Mouse (Mus musculus) forebrain, embryonic 16.5 days (tissue): ENCODE data around the gene Atp1a2. TPM values are rescaled to one million over a fixed set of nuclear protein-coding genes. Genes with fewer than 3 reads are reported as not detected.
"Not testable (repeated sequence)": the region's sequence is repeated elsewhere in the genome, so short reads cannot be mapped to it uniquely, and the experiment has no call there.

ENCODE experiments used
- ATAC-seq: fragments of 200-750 bp; cut with Nextera tagmentation; 2 replicates; pipeline ENCODE4 v1.8.0; 2017; ENCODE audit warnings: mild to moderate bottlenecking, moderate library complexity
- H3K27ac ChIP-seq: fragments of 300-500 bp; sonication (generic); 2 replicates; pipeline ENCODE4 v1.5.1; 2014; ENCODE audit warnings: low read length, control low read depth
- H3K27me3 ChIP-seq: fragments of 300-500 bp; sonication (generic); replicated peaks from 2 replicates; pipeline ENCODE4 v1.6.1; 2014; ENCODE audit warnings: low read length; ENCODE audit not compliant: control insufficient read depth, insufficient read depth
- H3K36me3 ChIP-seq: fragments of 300-500 bp; sonication (generic); 2 replicates; pipeline ENCODE4 v1.6.1; 2014; ENCODE audit not compliant: control insufficient read depth, insufficient read depth
- H3K4me1 ChIP-seq: fragments of 300-500 bp; sonication (generic); replicated peaks from 2 replicates; pipeline ENCODE4 v1.6.1; 2014; ENCODE audit warnings: low read length; ENCODE audit not compliant: control insufficient read depth, insufficient read depth
- H3K4me2 ChIP-seq: fragments of 300-500 bp; sonication (generic); 2 replicates; pipeline ENCODE4 v1.6.1; 2014; ENCODE audit warnings: mild to moderate bottlenecking, low read length, control low read depth
- H3K4me3 ChIP-seq: fragments of 300-500 bp; sonication (generic); replicated peaks from 2 replicates; pipeline ENCODE4 v1.5.1; 2014; ENCODE audit warnings: mild to moderate bottlenecking, low read length, control low read depth
- H3K9ac ChIP-seq: fragments of 300-500 bp; sonication (generic); replicated peaks from 2 replicates; pipeline ENCODE4 v1.6.1; 2014; ENCODE audit warnings: low read depth, low read length, control low read depth
- H3K9me3 ChIP-seq: fragments of 300-500 bp; sonication (generic); 2 replicates; pipeline ENCODE4 v1.6.1; 2016; ENCODE audit warnings: low read length; ENCODE audit not compliant: control insufficient read depth
- WGBS: fragments of 180-500 bp; shearing (Covaris S2); extraction: QIAGEN DNeasy Blood & Tissue Kit; methylation state at CpG from one replicate; pipeline ENCODE4 v1.1.7; 2014; 5-methylcytosine and 5-hydroxymethylcytosine counted together
- polyA plus RNA-seq: library from polyadenylated mRNA; unstranded; fragments of >200 nt; fragmentation: Nextera tagmentation; extraction: Ambion mirVana; gene quantifications from 2 replicates; pipeline ENCODE4 v1.2.1, GENCODE M21; 2015

The Atp1a2 gene
- polyA plus RNA-seq, 1 experiment from 2014 or later: 42.4 TPM

- peaks cover 6% of the 10 kb centered on the region; the same call in 1 of the 2 replicates for H3K4me1 ChIP-seq
- no peak overlapping the region for H3K27ac ChIP-seq
- no peaks in the 10 kb centered on the region for H3K27me3 ChIP-seq
- no peaks in the 10 kb centered on the region for H3K9me3 ChIP-seq
- no peak overlapping the region for H3K4me3 ChIP-seq
- peak; percentile 90 for ATAC-seq
- H3K36me3 ChIP-seq: no peaks in the 10 kb centered on the region
- H3K4me2 ChIP-seq: no peak overlapping the region
- no peak overlapping the region for H3K9ac ChIP-seq
- 27% methylated on average over 10 of the region's 10 CpGs for WGBS
These were observed 26.1 kb downstream of the Atp1a2 start for GRCm38 (mm10) chr1:172271765-172272164.

DNA sequence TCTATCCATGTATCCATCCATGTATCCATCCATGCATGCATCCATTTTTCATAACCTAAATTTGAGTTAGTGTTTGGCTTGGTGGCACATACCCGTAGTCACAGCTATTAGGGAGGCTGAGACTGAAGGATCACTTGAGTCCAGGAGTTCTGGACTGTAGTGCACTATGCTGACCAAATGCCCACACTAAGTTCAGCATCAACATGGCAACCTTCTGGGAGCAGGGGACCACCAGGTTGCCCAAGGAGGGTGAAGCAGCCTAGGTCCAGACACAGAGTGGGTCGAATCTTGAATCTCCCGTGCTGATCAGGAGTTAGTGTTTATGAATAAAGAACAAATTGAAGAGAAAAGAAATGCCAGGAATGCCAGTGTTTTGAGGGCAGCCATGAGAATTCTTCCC, 26.7 kb downstream of the Atp1a2 start:
- WGBS: 49% methylated on average over 3 of the region's 3 CpGs
- no peaks in the 10 kb centered on the region for H3K9me3 ChIP-seq
- H3K4me2 ChIP-seq: no peak overlapping the region
- no peaks in the 10 kb centered on the region for H3K36me3 ChIP-seq
- peak; percentile 23; the same call in 1 of the 2 replicates for ATAC-seq
- no peak overlapping the region for H3K27ac ChIP-seq
- H3K9ac ChIP-seq: no peak overlapping the region
- H3K4me1 ChIP-seq: peaks cover 6% of the 10 kb centered on the region; the same call in 1 of the 2 replicates
- no peak overlapping the region for H3K4me3 ChIP-seq
- H3K27me3 ChIP-seq: no peaks in the 10 kb centered on the region

GRCm38 (mm10) chr1:172261477-172262078, 36.3 kb downstream of the Atp1a2 start, which contains the start of gene Igsf8:
Gene Igsf8 (plus strand): TSS chr1:172261641.
- ATAC-seq: no peak; the same call in 1 of the 2 replicates
- Histone ChIP-seq H3K9ac (no peak within 1 kb of the TSS), H3K27ac (peak within 1 kb of the TSS; percentile 52; the same call in 1 of the 2 replicates), H3K4me3 (no peak within 1 kb of the TSS), H3K36me3 (no peaks in the 10 kb centered on the region), H3K27me3 (no peaks in the 10 kb centered on the region), H3K4me1 (no peaks in the 10 kb centered on the region; the same call in 1 of the 2 replicates), H3K4me2 (no peak within 1 kb of the TSS), H3K9me3 (no peaks in the 10 kb centered on the region)
- WGBS: 7% methylated on average over 8 of the region's 8 CpGs

- Histone ChIP-seq H3K4me3 (no peak within 1 kb of the TSS), H3K36me3 (no peaks in the 10 kb centered on the region), H3K27me3 (no peaks in the 10 kb centered on the region), H3K9me3 (no peaks in the 10 kb centered on the region), H3K27ac (no peak within 1 kb of the TSS), H3K4me2 (no peak within 1 kb of the TSS), H3K4me1 (no peaks in the 10 kb centered on the region; the same call in 1 of the 2 replicates), H3K9ac (no peak within 1 kb of the TSS)
- WGBS: 89% methylated on average over 6 of the region's 6 CpGs
- no peak for ATAC-seq
These were observed 39.5 kb downstream of the Atp1a2 start, which contains the start of gene Atp1a4 for GRCm38 (mm10) chr1:172258314-172258713. Gene Atp1a4 (minus strand): TSS chr1:172258414.

GRCm38 (mm10) chr1:172247679-172248078, 50.2 kb downstream of the Atp1a2 start:
- H3K36me3 ChIP-seq: no peaks in the 10 kb centered on the region
- H3K9ac ChIP-seq: no peak overlapping the region
- 43% methylated on average over 2 of the region's 2 CpGs for WGBS
- H3K4me1 ChIP-seq: peaks cover 2% of the 10 kb centered on the region; the same call in 1 of the 2 replicates
- no peak overlapping the region for H3K4me2 ChIP-seq
- ATAC-seq: peak; percentile 72
- H3K27ac ChIP-seq: no peak overlapping the region
- H3K4me3 ChIP-seq: no peak overlapping the region
- no peaks in the 10 kb centered on the region for H3K27me3 ChIP-seq
- no peaks in the 10 kb centered on the region for H3K9me3 ChIP-seq

DNA sequence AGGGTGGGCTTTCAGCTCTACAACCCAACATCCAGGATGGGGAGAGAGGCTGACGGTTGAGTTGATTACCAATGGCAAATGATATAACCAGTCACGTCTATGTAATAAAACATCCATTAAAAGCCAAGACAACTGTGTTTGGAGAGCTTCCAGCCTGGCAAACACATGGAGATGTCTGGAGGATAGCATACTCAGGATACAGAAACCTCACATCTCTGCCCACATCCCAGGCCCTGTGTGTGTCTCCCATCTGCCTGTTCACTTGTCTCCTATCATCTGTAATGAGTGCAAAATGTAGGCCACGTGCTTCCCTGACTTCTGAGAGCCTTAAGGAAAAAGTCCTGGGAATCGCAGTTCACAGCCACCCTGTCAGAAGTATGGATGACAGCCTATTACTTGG, 50.6 kb downstream of the Atp1a2 start:
- H3K27me3 ChIP-seq: no peaks in the 10 kb centered on the region
- no peak overlapping the region for H3K27ac ChIP-seq
- WGBS: 65% methylated on average over 4 of the region's 4 CpGs
- H3K4me3 ChIP-seq: no peak overlapping the region
- no peak overlapping the region for H3K9ac ChIP-seq
- H3K9me3 ChIP-seq: no peaks in the 10 kb centered on the region
- no peaks in the 10 kb centered on the region for H3K36me3 ChIP-seq
- no peak for ATAC-seq
- H3K4me1 ChIP-seq: peaks cover 2% of the 10 kb centered on the region; the same call in 1 of the 2 replicates
- no peak overlapping the region for H3K4me2 ChIP-seq

DNA sequence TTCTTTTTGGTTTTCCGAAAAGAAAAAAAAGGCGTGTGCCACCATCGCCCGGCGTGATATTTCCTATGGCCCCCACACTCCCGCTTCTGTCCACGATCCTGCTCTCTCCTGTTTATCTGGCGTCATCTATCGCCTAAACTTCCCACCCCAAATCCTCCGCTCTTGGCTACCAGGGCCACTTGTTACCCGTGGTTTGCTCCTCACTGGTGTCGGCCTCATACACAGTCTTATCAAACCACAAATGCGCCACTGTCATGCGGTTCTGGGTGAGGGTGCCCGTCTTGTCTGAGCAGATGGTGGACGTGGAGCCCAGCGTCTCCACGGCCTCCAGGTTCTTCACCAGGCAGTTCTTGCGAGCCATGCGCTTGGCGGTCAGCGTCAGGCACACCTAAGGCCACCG, 53.2 kb downstream of the Atp1a2 start:
- WGBS: 52% methylated on average over 23 of the region's 23 CpGs

DNA sequence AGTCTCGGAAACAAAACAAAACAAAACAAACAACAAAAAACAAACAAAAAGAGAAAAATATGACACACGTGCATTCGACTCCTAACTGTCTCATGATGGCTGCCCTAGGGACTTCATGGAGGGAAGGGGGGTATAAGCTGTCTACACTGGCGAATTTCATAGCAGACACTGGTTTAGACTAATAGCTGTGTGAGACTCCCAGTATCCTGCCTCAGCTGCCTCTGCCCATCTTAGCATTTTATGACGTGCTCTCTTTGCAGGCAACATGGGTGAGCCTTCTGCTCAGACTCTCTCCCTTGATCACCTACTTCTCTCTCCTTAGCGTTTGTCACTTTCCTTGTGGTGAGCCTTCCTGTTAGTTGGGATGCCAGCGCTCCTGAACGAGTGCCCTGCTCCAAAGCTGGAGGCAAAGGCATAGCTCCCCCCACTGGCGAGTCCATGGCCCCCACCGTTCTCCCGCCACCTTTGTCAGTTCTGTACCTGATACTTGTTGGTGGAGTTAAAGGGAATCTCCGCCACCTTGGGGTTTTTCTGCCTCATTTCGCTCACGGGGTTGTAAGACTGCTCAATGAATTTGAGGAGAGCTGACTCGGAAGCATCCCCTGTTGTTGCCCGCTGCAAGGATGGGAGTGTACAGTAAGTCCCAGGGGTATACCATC, 54.2 kb downstream of the Atp1a2 start:
- no peak overlapping the region for H3K27ac ChIP-seq
- ATAC-seq: no peak; the same call in 1 of the 2 replicates
- WGBS: 31% methylated on average over 16 of the region's 16 CpGs
- no peaks in the 10 kb centered on the region for H3K9me3 ChIP-seq
- H3K4me2 ChIP-seq: 0 out of 2 replicates have a peak overlapping the region, but pooled peaks have one; percentile 5
- H3K36me3 ChIP-seq: no peaks in the 10 kb centered on the region
- no peaks in the 10 kb centered on the region for H3K27me3 ChIP-seq
- no peak overlapping the region for H3K9ac ChIP-seq
- H3K4me1 ChIP-seq: peaks cover 2% of the 10 kb centered on the region; the same call in 1 of the 2 replicates
- no peak overlapping the region for H3K4me3 ChIP-seq

More for the DNA sequence above, 53.2 kb downstream of the Atp1a2 start:
- not testable (repeated sequence) for H3K9ac ChIP-seq, ATAC-seq, H3K4me3 ChIP-seq, H3K36me3 ChIP-seq, H3K4me1 ChIP-seq, H3K27me3 ChIP-seq, H3K9me3 ChIP-seq, H3K27ac ChIP-seq, H3K4me2 ChIP-seq

DNA sequence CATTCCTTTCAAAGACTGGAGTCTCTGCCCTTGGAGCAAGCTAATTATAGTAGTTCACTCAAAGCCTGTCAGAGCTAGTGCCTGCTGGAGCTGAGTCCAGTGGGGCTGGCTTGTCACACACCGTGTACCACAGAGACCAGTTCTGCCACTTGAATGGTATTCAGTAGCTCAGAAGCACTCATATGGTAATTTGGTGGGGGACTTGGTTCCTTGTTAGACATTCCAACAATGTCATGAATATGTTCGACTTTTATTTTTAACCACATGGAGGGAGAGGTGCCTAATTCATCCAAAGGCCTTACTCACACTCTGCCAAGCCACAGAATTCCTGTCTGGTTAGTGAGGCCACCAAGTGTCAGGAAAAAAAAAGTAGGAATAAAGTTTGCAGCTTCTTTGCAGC, 55.5 kb downstream of the Atp1a2 start:
- H3K4me2 ChIP-seq: no peak overlapping the region
- WGBS: 10% methylated on average over 2 of the region's 2 CpGs
- H3K36me3 ChIP-seq: no peaks in the 10 kb centered on the region
- H3K27me3 ChIP-seq: no peaks in the 10 kb centered on the region
- peaks cover 1% of the 10 kb centered on the region; the same call in 1 of the 2 replicates for H3K4me1 ChIP-seq
- H3K27ac ChIP-seq: peak overlapping the region; percentile 57
- peak; percentile 94 for ATAC-seq
- H3K9ac ChIP-seq: no peak overlapping the region
- no peak overlapping the region for H3K4me3 ChIP-seq
- no peaks in the 10 kb centered on the region for H3K9me3 ChIP-seq
